Mouse (Mus musculus) gastrocnemius, adult 2 months (tissue): Measurements from ENCODE around the gene Nckap5. TPM values are rescaled to one million over a fixed set of nuclear protein-coding genes. Genes with fewer than 3 reads are reported as not detected.

Source experiments
- DNase-seq: peaks from one replicate; pipeline ENCODE4 v3.0.0; 2022
- H3K27ac ChIP-seq: fragments of 200-600 bp; 2 replicates; pipeline ENCODE4 v1.8.1; 2022; ENCODE audit warnings: mild to moderate bottlenecking
- H3K4me3 ChIP-seq: fragments of 200-600 bp; 2 replicates; pipeline ENCODE4 v1.8.1; 2022; ENCODE audit warnings: mild to moderate bottlenecking, moderate library complexity
- CTCF ChIP-seq: fragments of 200-600 bp; IDR thresholded peaks from 2 replicates; pipeline ENCODE4 v1.8.1; 2022; ENCODE audit warnings: antibody characterized with exemption, mild to moderate bottlenecking, moderate library complexity
- intact Hi-C: fragments of 180-260 bp; cut with DNase I; formaldehyde crosslinking; loops from one replicate; pipeline ENCODE4 v1.15.1; 2025
- total RNA-seq, 2 experiments: library from RNA; stranded (reverse); gene quantifications; 2 replicates each; pipeline ENCODE4 v1.2.3; 2021

The Nckap5 gene
- total RNA-seq, 2 experiments from 2014 or later = 0.82 to 1.6 TPM

- no peak overlapping the region for H3K4me3 ChIP-seq
- intact Hi-C loops = no loop called here
- DNase-seq = no peak
- TF ChIP-seq CTCF = no peak
- no peak overlapping the region for H3K27ac ChIP-seq
These were observed 469.9 kb downstream of the Nckap5 start for GRCm38 (mm10) chr1:126360531-126361220.

- DNase-seq = no peak
- Histone ChIP-seq H3K27ac (no peak overlapping the region), H3K4me3 (no peak overlapping the region)
- intact Hi-C loops = no loop called here
- TF ChIP-seq CTCF = no peak
These were observed 470.5 kb downstream of the Nckap5 start for GRCm38 (mm10) chr1:126360111-126360510.

DNA sequence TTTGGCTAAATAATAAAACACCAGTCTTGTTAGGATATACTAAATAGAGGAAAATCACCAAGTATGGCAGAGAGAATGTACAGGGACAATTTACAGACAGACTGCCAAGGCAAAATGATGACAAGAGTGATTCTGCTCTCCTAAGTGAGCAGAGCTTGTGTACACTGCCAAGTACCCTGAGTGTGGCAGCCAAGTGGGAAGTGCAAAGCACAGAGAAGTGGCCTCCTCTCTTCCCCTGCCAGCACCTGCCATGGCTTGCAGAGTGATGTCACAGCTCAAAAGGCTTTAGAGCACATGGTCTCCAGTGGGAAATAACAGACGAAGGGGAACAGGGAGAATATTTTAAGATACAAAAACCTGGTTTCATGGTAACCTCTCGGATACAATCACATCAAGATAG is 488.8 kb downstream of the Nckap5 start:
- no peak for DNase-seq
- TF ChIP-seq CTCF = no peak
- Histone ChIP-seq H3K27ac (no peak overlapping the region), H3K4me3 (no peak overlapping the region)
- intact Hi-C loops = no loop called here

- DNase-seq = no peak
- Histone ChIP-seq H3K27ac (no peak overlapping the region), H3K4me3 (no peak overlapping the region)
- intact Hi-C loops = no loop called here
- TF ChIP-seq CTCF = no peak
These were observed 491.3 kb downstream of the Nckap5 start for GRCm38 (mm10) chr1:126339250-126339649.

- DNase-seq = no peak
- intact Hi-C loops = no loop called here
- Histone ChIP-seq H3K4me3 (no peak overlapping the region), H3K27ac (no peak overlapping the region)
- no peak for TF ChIP-seq CTCF
These were observed 496.4 kb downstream of the Nckap5 start for GRCm38 (mm10) chr1:126334202-126334601.

DNA sequence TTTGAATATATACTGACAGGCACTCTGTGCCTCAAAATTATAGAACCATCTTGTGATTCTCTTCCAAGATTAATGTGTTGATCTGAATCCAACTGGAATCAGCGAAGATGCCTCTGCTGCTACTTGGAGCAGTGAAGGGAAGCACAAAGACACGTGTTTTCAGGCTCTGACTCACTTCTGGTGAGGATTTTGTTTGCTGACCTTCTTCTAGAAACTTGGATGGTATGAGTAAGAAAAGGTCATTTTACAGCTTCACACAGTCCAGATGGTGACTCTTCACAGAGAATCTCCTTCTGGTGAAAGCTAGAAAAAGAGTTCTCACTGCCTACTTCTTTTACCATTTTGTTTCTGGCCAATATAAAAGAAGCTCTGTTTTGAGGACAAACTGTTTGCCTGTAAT is 498.6 kb downstream of the Nckap5 start:
- intact Hi-C loops = no loop called here
- no peak overlapping the region for H3K27ac ChIP-seq
- H3K4me3 ChIP-seq = no peak overlapping the region
- no peak for DNase-seq
- no peak for TF ChIP-seq CTCF

GRCm38 (mm10) chr1:126320696-126321095 is 509.9 kb downstream of the Nckap5 start:
- no peak for DNase-seq
- Histone ChIP-seq H3K4me3 (no peak overlapping the region), H3K27ac (no peak overlapping the region)
- intact Hi-C loops = no loop called here
- no peak for TF ChIP-seq CTCF

GRCm38 (mm10) chr1:126317874-126318607 is 512.6 kb downstream of the Nckap5 start:
- intact Hi-C loops = no loop called here
- TF ChIP-seq CTCF = no peak
- Histone ChIP-seq H3K27ac (no peak overlapping the region), H3K4me3 (no peak overlapping the region)
- no peak for DNase-seq

DNA sequence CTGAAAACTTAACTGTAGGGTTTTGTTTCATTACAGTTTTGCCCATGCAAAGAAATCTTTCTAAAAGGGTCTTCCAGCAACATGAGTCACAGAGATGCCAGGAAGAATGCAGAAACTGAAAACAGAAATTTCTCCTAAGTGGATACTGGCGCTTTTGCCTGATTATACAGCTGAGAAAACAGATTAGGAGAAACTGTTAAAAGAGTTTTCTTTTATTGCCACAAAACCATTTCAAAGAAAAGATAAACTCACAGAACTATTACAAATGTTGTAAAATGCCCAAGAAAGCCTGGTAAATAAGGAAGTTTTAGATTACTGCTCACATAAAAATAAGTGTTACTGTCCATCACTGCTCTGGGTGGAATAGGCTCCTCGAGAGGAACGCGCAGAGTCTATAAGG is 513.3 kb downstream of the Nckap5 start:
- no peak overlapping the region for H3K4me3 ChIP-seq
- no peak for DNase-seq
- H3K27ac ChIP-seq = no peak overlapping the region
- TF ChIP-seq CTCF = no peak
- intact Hi-C loops = no loop called here

- intact Hi-C loops = no loop called here
- no peak for DNase-seq
- TF ChIP-seq CTCF = no peak
- H3K27ac ChIP-seq = no peak overlapping the region
- H3K4me3 ChIP-seq = no peak overlapping the region
These were observed 513.7 kb downstream of the Nckap5 start for GRCm38 (mm10) chr1:126316866-126317265.

- DNase-seq = no peak
These were observed 529.5 kb downstream of the Nckap5 start for GRCm38 (mm10) chr1:126301129-126301528.

DNA sequence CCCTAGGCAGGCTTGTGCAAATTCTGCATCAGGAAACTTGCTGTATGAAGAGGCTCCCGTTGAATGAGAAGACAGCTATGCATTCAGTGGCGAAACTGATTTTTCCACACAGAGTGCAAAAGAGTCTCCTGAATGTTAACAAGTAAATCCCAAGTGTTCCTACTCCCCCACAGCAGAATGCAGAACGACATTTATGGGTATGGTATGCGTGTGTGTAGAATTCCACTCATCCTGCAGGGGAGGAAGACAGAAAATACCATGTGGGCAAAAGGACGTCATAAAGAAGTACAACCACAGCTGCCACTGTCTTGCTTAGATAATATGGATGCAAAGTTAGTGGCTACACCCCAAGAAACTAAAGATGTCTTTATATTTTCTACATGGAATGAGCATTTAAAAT is 565.7 kb downstream of the Nckap5 start:
- DNase-seq = no peak
- H3K4me3 ChIP-seq = no peak overlapping the region
- intact Hi-C loops = no loop called here
- no peak overlapping the region for H3K27ac ChIP-seq
- TF ChIP-seq CTCF = no peak

More at GRCm38 (mm10) chr1:126301129-126301528, 529.5 kb downstream of the Nckap5 start:
- no peak overlapping the region for H3K27ac ChIP-seq
- no peak for TF ChIP-seq CTCF
- intact Hi-C loops = no loop called here
- H3K4me3 ChIP-seq = no peak overlapping the region

- intact Hi-C loops = no loop called here
- H3K27ac ChIP-seq = no peak overlapping the region
- H3K4me3 ChIP-seq = no peak overlapping the region
- DNase-seq = no peak
- no peak for TF ChIP-seq CTCF
These were observed 576.2 kb downstream of the Nckap5 start for GRCm38 (mm10) chr1:126254364-126254763.

DNA sequence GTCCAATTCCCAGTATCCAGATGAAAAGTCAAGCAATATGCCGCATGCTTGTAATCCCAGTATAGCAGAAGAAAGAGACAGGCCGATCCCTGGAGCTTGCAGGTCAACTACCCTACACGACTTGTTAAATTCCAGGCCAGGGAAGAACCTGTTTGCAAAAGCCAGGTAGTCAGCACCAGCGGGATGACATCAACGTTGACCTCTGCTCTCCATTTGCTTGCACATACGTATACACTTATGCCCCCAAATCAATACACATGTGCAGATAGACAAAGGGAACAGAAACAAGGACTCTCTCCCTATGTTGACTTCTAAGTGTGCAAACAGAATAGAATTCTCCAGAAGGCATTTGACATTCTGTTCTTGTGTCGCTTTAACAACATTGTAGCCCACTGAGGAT is 576.7 kb downstream of the Nckap5 start:
- Histone ChIP-seq H3K27ac (no peak overlapping the region), H3K4me3 (no peak overlapping the region)
- no peak for TF ChIP-seq CTCF
- intact Hi-C loops = no loop called here
- no peak for DNase-seq
